Mouse (Mus musculus): ENCODE data around the gene Prr3.
"Not testable (repeated sequence)": the region's sequence is repeated elsewhere in the genome, so short reads cannot be mapped to it uniquely, and the experiment has no call there.

Prr3 gene

DNA sequence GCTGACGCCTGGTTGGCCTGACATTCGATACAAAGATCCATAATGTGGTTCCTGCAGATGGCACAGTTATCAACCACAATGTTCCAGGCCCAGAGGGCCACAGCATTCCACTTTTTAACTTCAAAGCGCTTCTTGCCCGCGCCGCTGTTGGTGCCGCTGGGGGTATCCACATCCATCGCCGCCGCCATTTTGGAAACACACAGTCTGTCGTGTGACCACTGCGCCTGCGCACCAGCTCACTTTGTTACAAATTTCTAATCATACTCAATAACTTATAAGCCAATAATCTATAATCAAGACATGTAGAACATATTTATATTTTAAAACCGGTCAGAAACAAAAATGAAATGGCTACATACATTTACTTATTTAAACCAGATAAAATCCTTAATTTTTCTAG is 44.3 kb downstream of the Prr3 start:
- not testable (repeated sequence) for DNase-seq (ENCODE audit: low read depth, low spot score); H3K27me3 ChIP-seq (ENCODE audit: control insufficient read depth, insufficient read depth, low read length, poor library complexity, severe bottlenecking); H3K36me3 ChIP-seq (ENCODE audit: control insufficient read depth, insufficient read depth, low read length, poor library complexity, severe bottlenecking)

GRCm38 (mm10) chr17:35932608-35933007 is 47.4 kb downstream of the Prr3 start:
- Histone ChIP-seq H3K36me3 (ENCODE audit: control insufficient read depth, insufficient read depth, low read length, poor library complexity, severe bottlenecking) (peaks cover 17% of the 10 kb centered on the region), H3K27me3 (ENCODE audit: control insufficient read depth, insufficient read depth, low read length, poor library complexity, severe bottlenecking) (no peaks in the 10 kb centered on the region)
- DNase-seq (ENCODE audit: low read depth, low spot score): no peak

GRCm38 (mm10) chr17:35930627-35931026 is 49.4 kb downstream of the Prr3 start:
- H3K27me3 ChIP-seq (ENCODE audit: control insufficient read depth, insufficient read depth, low read length, poor library complexity, severe bottlenecking): no peaks in the 10 kb centered on the region
- H3K36me3 ChIP-seq (ENCODE audit: control insufficient read depth, insufficient read depth, low read length, poor library complexity, severe bottlenecking): peaks cover 28% of the 10 kb centered on the region
- no peak for DNase-seq (ENCODE audit: low read depth, low spot score)

- H3K36me3 ChIP-seq (ENCODE audit: control insufficient read depth, insufficient read depth, low read length, poor library complexity, severe bottlenecking): peaks cover 33% of the 10 kb centered on the region
- DNase-seq (ENCODE audit: low read depth, low spot score): no peak
- no peaks in the 10 kb centered on the region for H3K27me3 ChIP-seq (ENCODE audit: control insufficient read depth, insufficient read depth, low read length, poor library complexity, severe bottlenecking)
Observed at GRCm38 (mm10) chr17:35929534-35929933, 50.5 kb downstream of the Prr3 start.

GRCm38 (mm10) chr17:35927471-35927870 is 52.6 kb downstream of the Prr3 start:
- H3K27me3 ChIP-seq (ENCODE audit: control insufficient read depth, insufficient read depth, low read length, poor library complexity, severe bottlenecking): no peaks in the 10 kb centered on the region
- H3K36me3 ChIP-seq (ENCODE audit: control insufficient read depth, insufficient read depth, low read length, poor library complexity, severe bottlenecking): peaks cover 35% of the 10 kb centered on the region
- no peak for DNase-seq (ENCODE audit: low read depth, low spot score)

DNA sequence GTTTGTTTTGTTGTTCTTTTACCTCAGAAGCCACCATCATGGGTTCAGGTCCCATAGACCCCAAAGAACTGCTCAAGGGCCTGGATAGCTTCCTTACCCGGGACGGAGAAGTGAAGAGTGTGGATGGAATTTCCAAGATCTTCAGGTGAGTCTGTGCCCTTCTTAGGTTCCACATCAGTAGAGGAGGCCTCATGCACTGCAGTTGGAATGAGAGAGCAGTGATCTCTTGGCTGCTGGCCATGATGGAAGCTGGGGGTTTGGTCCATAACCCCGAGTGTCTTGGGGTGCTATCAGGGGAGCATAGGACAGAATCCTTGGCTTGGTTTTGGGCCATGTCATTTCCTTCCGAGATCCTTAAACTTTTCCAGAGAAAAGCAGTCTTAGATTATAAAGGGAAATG is 56.8 kb downstream of the Prr3 start:
- Histone ChIP-seq H3K27me3 (ENCODE audit: control insufficient read depth, insufficient read depth, low read length, poor library complexity, severe bottlenecking) (no peaks in the 10 kb centered on the region), H3K36me3 (ENCODE audit: control insufficient read depth, insufficient read depth, low read length, poor library complexity, severe bottlenecking) (peaks cover 24% of the 10 kb centered on the region)
- no peak for DNase-seq (ENCODE audit: low read depth, low spot score)

GRCm38 (mm10) chr17:35922566-35922965 is 57.5 kb downstream of the Prr3 start:
- H3K27me3 ChIP-seq (ENCODE audit: control insufficient read depth, insufficient read depth, low read length, poor library complexity, severe bottlenecking): no peaks in the 10 kb centered on the region
- peaks cover 22% of the 10 kb centered on the region for H3K36me3 ChIP-seq (ENCODE audit: control insufficient read depth, insufficient read depth, low read length, poor library complexity, severe bottlenecking)
- DNase-seq (ENCODE audit: low read depth, low spot score): no peak

Measured in splenic B cell, adult 2 months (primary cell).